Mouse (Mus musculus): ENCODE measurements around the gene Tap2. TPM values are rescaled to one million over a fixed set of nuclear protein-coding genes. Genes with fewer than 3 reads are reported as not detected.
A peak's percentile ranks its signal among the peaks of the same experiment; 100 is the strongest.

Gene Tap2
- total RNA-seq (2021) = 10 to 100 TPM; 47.0 to 54.3 TPM
- long read RNA-seq, experiment 1, transcript Tap2-201 (12 exons, 3,442 nt) = major isoform, 145 of 165 reads
- long read RNA-seq, experiment 1, partial matches to known transcripts = 16 of 165 reads
- long read RNA-seq, experiment 1, other reads (novel, unspliced or antisense) = 2 of 165 reads
- long read RNA-seq, experiment 2, transcript Tap2-201 (12 exons, 3,442 nt) = major isoform, 32 of 34 reads
- long read RNA-seq, experiment 2, partial matches to known transcripts = 1 of 34 reads
- long read RNA-seq, experiment 2, other reads (novel, unspliced or antisense) = 1 of 34 reads

- peak in 1 of 2 experiments; percentile 44 for DNase-seq
These were observed at the start of gene Tap2 for GRCm38 (mm10) chr17:34203444-34203843. TSS of gene Tap2 (plus strand) at chr17:34203527.

DNA sequence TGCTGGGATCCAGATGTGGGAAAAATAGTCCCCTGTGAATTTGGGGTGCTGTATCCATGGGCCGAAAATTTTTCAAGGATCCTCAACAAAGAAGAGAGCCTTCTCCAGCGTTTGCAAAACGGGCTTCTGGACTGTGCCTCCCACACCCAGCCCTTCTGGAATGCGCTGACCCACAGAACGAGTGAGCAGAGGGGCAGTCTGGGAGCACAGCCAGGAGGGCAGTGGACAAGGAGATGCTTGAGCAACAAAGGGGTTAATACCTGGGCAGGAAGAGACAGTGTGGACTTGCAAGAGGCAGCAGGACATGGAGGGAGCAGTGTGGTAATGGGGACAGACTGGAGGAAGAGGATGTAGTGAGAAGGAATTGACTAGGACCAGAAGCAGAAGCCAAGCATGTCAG lies 47.8 kb upstream of the Tap2 start:
- no peak for DNase-seq

DNA sequence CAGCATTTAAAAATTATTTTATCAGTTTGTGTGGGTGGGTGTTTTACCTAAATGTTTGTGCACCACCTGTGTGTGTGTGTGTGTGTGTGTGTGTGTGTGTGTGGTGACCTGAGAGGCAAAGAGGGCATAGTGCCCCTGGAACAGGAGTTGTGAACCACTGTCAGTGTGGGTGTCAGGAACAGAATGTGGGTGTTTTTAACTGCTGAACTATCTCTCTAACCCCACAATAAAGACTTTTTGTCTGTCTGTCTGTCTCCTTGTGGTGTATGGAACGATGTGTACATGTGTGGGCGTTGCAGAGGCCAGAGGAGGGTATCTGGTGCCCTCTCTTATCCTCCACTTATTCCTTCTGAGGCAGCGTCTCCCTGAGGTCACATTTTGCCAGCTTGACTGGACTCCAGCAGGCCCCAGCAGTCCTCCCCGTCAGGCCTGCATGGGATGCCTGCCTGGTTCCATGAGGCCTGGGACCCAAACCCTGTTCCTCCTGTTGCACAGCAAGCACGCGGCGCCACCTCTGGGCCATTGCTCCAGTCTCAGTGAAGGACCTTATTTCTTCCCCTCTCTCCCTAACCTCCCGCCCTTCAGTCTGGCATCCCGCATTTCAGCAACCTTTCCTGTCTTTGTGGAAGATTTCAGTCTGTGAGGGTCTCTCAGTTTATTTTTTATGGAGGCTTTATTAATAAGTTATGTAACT lies 39.0 kb upstream of the Tap2 start:
- DNase-seq = peak; percentile 28 to 49

- DNase-seq = no peak
These were observed 38.1 kb upstream of the Tap2 start for GRCm38 (mm10) chr17:34165033-34165730.

DNA sequence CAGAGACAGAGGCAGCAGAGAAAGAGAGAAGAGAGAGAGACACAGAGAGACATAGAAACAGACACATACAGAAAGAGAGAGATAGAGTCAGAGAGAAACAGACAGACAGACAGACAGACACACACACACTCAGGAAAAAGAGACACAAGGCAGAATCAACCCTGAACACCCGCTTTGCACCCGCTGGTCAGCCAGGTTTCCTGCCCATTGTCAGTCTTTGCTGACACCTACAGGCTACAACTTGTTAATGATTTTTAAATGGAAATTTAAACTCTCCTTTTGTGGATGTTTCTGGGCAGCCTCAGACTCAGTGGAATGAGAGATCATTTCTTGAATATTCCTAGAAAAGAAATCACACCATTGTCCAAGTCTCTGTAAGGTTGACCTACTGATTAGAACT lies 34.0 kb upstream of the Tap2 start:
- peak; percentile 34 to 56 for DNase-seq

DNA sequence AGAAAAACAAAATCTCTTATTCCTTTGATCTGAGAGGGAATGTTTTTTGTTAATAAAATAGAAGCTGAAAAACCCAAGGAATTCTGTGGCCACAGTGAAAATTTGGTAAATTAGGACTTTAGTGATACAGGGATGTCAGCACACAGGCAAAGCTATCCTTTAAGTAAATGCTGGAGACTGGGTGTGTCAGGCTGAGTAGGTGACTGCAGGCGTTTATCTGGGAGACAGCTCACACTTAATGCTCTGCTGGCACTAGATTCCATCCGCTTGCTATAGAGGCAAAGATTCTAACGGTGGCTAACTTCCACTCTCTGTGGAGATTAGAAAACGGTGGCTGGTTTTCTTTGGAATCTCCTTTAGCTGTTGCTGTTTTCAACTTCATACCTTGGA lies 32.8 kb upstream of the Tap2 start:
- DNase-seq = no peak

DNA sequence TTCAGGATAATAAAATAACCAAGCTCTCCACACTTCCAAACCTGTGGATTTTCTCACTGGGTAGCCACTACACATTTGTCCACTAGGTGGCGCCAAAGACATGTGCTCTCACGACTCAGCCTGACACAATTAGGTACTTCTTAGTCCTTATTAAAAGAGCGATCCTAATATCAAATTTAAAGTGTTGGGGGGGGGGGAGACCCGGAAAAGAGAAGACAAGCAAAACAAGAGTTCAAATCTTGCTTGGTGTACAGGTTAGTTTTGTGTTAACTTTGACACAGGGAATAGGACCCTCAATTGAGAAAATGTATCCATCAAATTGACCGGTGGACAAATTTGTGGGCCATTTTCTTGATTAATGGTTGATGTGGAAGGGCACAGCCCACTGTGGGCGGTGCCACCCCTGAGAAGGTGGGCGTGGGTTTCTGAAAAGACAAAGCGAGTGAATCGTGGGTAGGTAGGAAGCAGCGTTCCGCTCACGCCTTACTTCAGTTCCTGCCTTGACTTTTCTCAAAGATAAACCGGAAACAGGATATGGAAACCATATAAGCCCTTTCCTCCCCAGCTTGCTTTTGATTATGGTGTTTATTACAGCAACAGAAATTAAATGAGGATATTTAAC lies 32.3 kb upstream of the Tap2 start:
- peak; percentile 81 to 83 for DNase-seq

- DNase-seq = no peak
These were observed 30.8 kb upstream of the Tap2 start for GRCm38 (mm10) chr17:34172528-34172927.

- DNase-seq = no peak
These were observed 29.3 kb upstream of the Tap2 start for GRCm38 (mm10) chr17:34174075-34174474.

GRCm38 (mm10) chr17:34177179-34177578 lies 26.1 kb upstream of the Tap2 start:
- DNase-seq = no peak

DNA sequence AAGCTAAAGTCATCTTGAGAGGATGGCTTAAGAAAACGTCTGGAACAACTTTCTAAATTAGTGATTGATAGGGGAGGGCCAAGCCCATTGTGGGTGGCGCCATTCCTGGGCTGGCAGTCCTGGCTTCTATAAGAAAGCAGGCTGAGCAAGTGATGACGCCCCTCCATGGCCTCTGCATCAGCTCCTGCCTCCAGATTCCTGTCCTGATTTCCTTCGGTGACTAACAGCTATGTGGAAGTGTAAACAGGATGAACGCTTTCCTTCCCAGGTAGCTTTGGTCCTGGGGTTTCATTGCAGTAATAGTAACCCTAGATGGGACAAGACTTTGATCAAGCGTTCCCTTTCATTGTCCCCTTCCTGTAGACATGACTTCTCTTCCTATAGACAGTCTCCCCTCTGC lies 24.3 kb upstream of the Tap2 start:
- DNase-seq = no peak

DNA sequence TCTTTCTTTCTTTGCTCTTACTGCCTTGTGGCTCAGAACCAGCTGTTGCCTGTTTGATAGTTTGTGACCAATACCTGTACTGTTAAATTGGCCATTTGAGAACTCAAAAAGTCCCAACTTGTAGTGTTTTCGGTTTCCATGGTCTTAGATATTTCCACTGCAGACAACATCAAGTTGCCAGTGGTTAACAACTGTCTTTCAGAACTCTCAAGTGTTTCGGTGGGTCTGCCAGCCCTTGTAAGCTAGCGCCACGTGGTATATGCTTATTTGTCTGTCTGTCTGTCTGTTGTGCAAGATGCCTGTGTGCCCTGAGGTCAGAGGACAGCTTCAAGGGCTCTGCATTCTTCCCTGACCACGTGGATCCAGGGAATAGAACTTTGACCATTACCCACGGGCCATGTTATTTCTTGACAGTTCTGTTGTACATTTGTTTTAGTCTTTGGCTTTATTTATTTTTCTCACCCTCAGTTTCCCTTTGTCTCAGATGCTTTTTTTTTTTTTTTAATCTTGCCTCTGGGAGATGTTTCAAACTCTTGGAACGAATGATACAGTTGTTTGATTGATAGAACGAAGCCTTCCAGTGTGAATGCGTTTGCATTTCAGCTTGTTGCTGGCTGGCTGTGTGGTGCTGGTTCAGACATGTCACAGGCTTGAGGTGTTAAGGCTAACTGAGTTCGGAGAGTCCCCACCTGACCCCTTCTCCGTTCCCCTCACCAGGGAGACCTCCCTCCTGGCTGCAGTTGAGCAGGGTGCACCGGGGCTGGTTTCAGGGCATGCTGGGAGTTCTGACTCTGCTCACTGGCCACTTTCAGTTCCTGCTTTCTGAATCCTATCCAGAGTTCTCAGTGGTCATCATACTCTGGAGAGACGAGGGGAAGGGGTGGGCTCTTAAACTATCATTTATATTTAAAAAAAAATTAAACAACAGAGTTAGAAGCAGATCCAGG lies 23.1 kb upstream of the Tap2 start:
- no peak for DNase-seq

DNA sequence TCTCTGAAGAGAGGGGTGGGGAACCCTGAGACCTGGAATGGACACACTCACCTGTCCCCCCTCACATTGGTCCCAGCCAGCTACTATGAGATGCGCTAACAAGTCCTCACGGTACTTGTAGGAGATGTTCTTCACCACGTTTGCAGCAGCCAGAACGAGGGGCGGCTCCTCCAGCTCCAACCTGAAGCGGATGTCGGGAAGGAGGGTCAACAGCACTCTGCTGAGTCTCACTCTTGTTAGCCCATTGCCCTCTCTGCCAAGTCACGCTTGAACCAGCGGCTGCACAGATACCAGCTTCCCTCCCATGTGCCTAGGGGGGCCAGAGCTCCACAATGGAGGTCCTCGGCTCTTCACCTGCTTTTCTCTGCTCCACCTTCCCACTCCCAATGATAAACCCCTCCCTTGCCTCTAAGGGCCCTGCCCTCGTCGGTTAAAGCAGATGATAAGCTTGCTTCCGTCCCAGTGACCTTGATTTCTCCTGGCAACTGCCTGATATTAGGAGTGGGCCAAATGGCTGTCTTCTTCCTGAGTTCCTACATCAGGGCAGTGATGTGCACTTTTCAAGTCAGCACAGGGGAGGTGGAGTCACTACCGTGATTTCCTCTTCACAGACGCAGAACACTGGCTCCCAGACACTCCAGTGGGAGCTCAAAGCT lies 19.6 kb upstream of the Tap2 start:
- no peak for DNase-seq

DNA sequence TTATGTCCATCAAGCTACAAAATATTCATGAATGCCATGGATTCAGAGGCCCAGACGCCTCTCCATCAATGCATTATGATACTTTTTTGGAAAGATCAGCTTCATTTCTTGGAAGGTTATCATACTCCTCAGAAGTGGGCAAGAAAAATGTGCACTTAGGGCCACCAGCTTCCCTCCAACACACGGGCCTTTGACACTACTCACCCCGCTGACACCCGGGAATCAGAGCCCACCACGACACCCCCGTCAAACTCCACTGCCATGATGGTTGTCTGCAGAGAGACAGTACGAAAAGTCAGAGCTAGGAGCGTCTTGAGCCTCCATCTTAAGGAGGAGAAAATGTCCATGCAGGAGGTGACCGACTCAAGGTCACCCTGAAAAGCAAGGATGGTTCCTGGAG lies 17.8 kb upstream of the Tap2 start:
- DNase-seq = no peak

GRCm38 (mm10) chr17:34186885-34187260 lies 16.5 kb upstream of the Tap2 start:
- DNase-seq = no peak

DNA sequence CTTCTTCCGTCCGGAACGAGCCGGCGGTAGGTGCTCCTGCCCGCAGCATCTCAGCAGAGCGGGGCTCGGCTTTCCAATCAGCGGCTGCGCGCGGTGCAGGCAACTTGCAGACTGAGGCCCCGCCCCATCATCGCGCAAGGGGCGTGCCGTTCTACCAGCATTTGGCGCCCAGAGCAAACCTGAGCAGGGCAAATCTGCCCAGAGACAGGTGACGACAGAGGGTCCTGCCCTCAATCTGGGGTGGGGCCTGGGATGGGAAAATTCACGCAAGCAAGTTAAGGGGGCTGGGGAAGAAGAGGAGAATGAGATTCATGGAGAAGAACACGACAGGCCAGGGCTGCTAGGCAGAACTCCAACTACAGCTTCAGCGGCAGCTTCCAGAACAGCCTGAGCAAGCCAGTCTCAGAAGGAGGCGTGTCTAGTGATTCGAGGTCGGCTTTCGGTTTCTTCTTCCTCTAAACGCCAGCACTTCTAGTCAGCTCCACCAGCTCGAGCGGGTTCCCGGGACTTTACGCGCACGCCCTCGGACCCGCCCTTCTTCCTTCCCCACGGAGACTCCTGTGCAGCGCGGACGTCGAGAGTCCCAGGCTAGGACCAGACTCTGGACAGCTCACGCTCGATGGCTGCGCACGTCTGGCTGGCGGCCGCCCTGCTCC lies 15.9 kb upstream of the Tap2 start, which contains the start of the genes Tap1 and Psmb9:
Tap1 (plus strand) TSS at position 293 of the 656 bp plus-strand sequence.
Psmb9 (minus strand) TSS at position 504 of the 656 bp plus-strand sequence.
- peak; percentile 100 for DNase-seq

DNA sequence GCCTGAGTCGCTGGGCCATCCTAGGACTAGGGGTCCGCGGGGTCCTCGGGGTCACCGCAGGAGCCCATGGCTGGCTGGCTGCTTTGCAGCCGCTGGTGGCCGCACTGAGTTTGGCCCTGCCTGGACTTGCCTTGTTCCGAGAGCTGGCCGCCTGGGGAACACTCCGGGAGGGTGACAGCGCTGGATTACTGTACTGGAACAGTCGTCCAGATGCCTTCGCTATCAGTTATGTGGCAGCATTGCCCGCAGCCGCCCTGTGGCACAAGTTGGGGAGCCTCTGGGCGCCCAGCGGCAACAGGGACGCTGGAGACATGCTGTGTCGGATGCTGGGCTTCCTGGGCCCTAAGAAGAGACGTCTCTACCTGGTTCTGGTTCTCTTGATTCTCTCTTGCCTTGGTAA lies 15.3 kb upstream of the Tap2 start:
- peak; percentile 62 to 64 for DNase-seq

GRCm38 (mm10) chr17:34188986-34189385 lies 14.3 kb upstream of the Tap2 start:
- DNase-seq = no peak

GRCm38 (mm10) chr17:34192852-34193251 lies 10.5 kb upstream of the Tap2 start:
- no peak for DNase-seq

DNA sequence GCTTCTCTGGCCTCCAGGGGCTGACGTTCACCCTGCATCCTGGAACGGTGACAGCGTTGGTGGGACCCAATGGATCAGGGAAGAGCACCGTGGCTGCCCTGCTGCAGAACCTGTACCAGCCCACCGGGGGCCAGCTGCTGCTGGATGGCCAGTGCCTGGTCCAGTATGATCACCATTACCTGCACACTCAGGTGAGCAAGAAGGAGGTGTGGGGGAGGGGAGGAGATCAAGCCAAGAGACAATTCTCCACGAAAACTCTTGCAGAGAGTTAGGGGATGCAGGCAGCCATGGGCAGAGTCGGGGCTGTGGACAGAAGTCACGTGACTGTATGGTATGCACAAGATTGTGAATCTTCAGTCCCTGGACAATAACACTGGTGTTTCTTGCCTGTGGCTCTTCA lies 9.9 kb upstream of the Tap2 start:
- no peak for DNase-seq

Data from adrenal gland, postnatal 36 days (tissue).